Mouse (Mus musculus): ENCODE measurements around the gene Uba1. TPM values are rescaled to one million over a fixed set of nuclear protein-coding genes. Genes with fewer than 3 reads are reported as not detected.
A peak's percentile ranks its signal among the peaks of the same experiment; 100 is the strongest.

Gene Uba1
- polyA plus RNA-seq, 2 experiments from 2014 or later, result 112 to 149 TPM

GRCm38 (mm10) chrX:20730048-20730447, 71.9 kb downstream of the Uba1 start:
- peak; percentile 47 for ATAC-seq

Other genes starting within 250 kb of the Uba1 start
- gene Jade3, start 232.6 kb upstream of the Uba1 start, polyA plus RNA-seq (2017; shearing (Covaris generic)), result 1 to 10 TPM; 1.2 to 1.3 TPM
- gene Rgn, start 108.5 kb upstream of the Uba1 start, polyA plus RNA-seq (2017; shearing (Covaris generic)), result not detected
- gene Rbm10, start 40.8 kb upstream of the Uba1 start, polyA plus RNA-seq (2017; shearing (Covaris generic)), result 10 to 100 TPM; 37.6 to 61.7 TPM
- 100 to 1,000 TPM; 218 to 246 TPM for gene Ndufb11, start 40.7 kb upstream of the Uba1 start, polyA plus RNA-seq (2017; shearing (Covaris generic))
- gene Cdk16, start 29.6 kb downstream of the Uba1 start, polyA plus RNA-seq (2017; shearing (Covaris generic)), result 10 to 100 TPM; 10.3 to 11.1 TPM
- 10 to 100 TPM; 17.7 to 21.0 TPM for gene Usp11, start 45.6 kb downstream of the Uba1 start, polyA plus RNA-seq (2017; shearing (Covaris generic))
- gene Araf, start 139.5 kb downstream of the Uba1 start, polyA plus RNA-seq (2017; shearing (Covaris generic)), result 100 to 1,000 TPM; 114 to 205 TPM
- gene Timp1, start 211.8 kb downstream of the Uba1 start, polyA plus RNA-seq (2017; shearing (Covaris generic)), result under 1 TPM in 1 of 2 experiments, not detected in 1; 0.39 TPM